Mouse (Mus musculus) lung, adult 2 months (tissue): ENCODE measurements around the gene Cstad.

Experiments used
- CTCF ChIP-seq: fragments of 200-500 bp; IDR thresholded peaks from 2 replicates; pipeline ENCODE4 v1.5.1; 2011; ENCODE audit warnings: mild to moderate bottlenecking, low read length, control low read depth; ENCODE audit not compliant: insufficient read depth
- POLR2A ChIP-seq: fragments of 200-500 bp; IDR thresholded peaks from 2 replicates; pipeline ENCODE4 v1.6.1; 2011; ENCODE audit warnings: low read depth, mild to moderate bottlenecking, control low read depth, low read length, borderline replicate concordance; ENCODE audit errors: extremely low read depth

DNA sequence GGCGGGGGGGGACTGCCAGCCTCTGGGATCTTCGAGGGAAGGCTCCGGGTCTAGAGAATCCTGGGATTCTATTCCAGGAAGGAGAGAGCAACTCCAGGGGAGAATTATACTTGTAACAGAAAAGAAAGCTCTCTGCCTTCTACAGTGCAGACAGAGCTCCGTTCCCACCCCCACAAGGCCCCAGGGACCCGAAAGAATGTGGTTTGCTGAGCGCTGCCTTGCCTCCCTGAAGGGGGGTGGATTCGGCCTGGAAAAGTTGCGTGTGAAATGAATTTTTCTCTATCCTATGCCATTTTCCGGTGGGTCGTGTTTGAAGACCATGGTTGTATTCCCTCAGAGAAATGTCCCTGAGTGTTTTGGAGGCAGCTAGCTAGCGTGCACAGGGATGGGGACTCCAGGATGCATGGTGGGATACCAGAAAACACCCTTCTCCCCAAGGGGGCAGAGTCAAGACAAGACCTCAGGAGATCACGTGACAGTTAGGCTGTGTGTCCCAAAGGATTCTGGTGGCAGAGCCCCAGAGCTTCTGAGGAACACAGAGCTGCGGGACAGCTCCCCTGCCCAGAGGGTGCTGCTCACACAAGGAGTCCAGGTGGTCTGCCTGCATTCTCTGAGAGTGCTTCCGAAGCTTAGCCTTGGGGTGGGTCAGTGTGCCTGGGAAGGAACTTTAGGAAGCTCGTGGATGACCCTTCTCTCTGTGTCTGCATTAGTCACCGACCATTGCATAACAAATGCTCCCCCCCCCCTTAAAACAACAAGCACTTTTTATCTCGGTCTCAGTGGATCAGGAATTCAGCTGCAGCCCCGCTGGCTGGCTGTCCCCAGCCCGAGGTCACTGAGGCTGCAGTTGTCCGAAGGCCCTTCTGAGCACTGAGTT is 6.4 kb downstream of the Cstad start:
- TF ChIP-seq POLR2A, result peak; percentile 42; the same call in 1 of the 2 replicates
- no peak for TF ChIP-seq CTCF
